ENCODE assay signal across 17 mouse cellular contexts in the genomic region with DNA sequence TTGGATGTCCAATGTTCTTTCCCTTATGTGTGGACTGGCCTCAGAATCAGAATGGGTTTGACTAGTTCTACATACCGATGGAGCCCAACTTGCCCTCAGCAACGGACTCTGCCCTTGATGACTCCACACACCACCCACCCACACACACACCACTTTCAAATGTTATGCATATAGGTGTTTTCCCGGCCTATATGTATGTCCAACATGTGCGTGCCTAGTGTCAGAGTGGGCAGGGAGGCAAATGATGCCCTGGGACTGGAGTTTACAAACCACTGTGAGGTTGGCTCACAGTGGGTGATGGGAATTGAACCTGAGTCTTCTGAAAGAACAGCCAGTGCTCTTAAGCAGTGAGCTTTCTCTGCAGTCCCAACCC. TPM values are rescaled to one million over a fixed set of nuclear protein-coding genes. Genes with fewer than 3 reads are reported as not detected.
DNase-seq lines count a peak whose midpoint lies in the region; ATAC-seq lines count a peak whose summit lies in the region.
"Had no signal": no experiment of that assay in that cellular context is flagged by ENCODE, and none has a peak within 500 bp of the region (broad histone marks: within the 10 kb centered on the region; RNA-seq: fewer than 3 reads in every experiment).

No protein-coding gene starts in this region.

- no peak overlapping the region for H3K4me2 ChIP-seq in forebrain, embryonic 14.5 days (ENCODE audit: low read length)
- no peak overlapping the region for H3K4me2 ChIP-seq in forebrain, embryonic 15.5 days (replicated peaks)
- H3K4me2 ChIP-seq: midbrain, embryonic 12.5 days had no signal

- H3K9me3 ChIP-seq in forebrain, embryonic 14.5 days (replicated peaks; ENCODE audit: control insufficient read depth, low read length): no peaks in the 10 kb centered on the region
- no peaks in the 10 kb centered on the region for H3K9me3 ChIP-seq in forebrain, embryonic 15.5 days
- H3K9me3 ChIP-seq: midbrain, embryonic 12.5 days had no signal

- no peak overlapping the region for H3K4me3 ChIP-seq in forebrain, embryonic 14.5 days (ENCODE audit: low read depth, low read length)
- H3K4me3 ChIP-seq in forebrain, embryonic 15.5 days: no peak overlapping the region
- H3K4me3 ChIP-seq: heart, embryonic 13.5 days; midbrain, embryonic 12.5 days had no signal

- no peak for ATAC-seq in forebrain, embryonic 14.5 days
- ATAC-seq in forebrain, embryonic 15.5 days (replicated peaks): no peak
- ATAC-seq: intestine, embryonic 16.5 days had no signal

- H3K27ac ChIP-seq in forebrain, embryonic 14.5 days (ENCODE audit: low read depth, low read length): 0 out of 2 replicates have a peak overlapping the region, but pooled peaks have one; percentile 52
- no peak overlapping the region for H3K27ac ChIP-seq in forebrain, embryonic 15.5 days (replicated peaks)
- H3K27ac ChIP-seq: liver, embryonic 14.5 days; midbrain, embryonic 12.5 days had no signal

- no peaks in the 10 kb centered on the region for H3K36me3 ChIP-seq in forebrain, embryonic 14.5 days (ENCODE audit: control insufficient read depth, insufficient read depth, low read length)
- H3K36me3 ChIP-seq in forebrain, embryonic 15.5 days: no peaks in the 10 kb centered on the region
- H3K36me3 ChIP-seq: heart, embryonic 13.5 days; midbrain, embryonic 12.5 days had no signal

- H3K4me1 ChIP-seq in forebrain, embryonic 14.5 days (ENCODE audit: control insufficient read depth, insufficient read depth, low read length): no peaks in the 10 kb centered on the region
- H3K4me1 ChIP-seq in forebrain, embryonic 15.5 days: peaks cover 21% of the 10 kb centered on the region; the same call in 1 of the 2 replicates

- 90% methylated on average over 4 of the region's 4 CpGs for WGBS in forebrain, embryonic 14.5 days
- 82% methylated on average over 4 of the region's 4 CpGs for WGBS in forebrain, embryonic 15.5 days

- H3K27me3 ChIP-seq in forebrain, embryonic 14.5 days (replicated peaks; ENCODE audit: control insufficient read depth, insufficient read depth, low read length): no peaks in the 10 kb centered on the region
- H3K27me3 ChIP-seq in forebrain, embryonic 15.5 days: no peaks in the 10 kb centered on the region
- H3K27me3 ChIP-seq: heart, embryonic 13.5 days had no signal

- no peak overlapping the region for H3K9ac ChIP-seq in forebrain, embryonic 14.5 days (ENCODE audit: low read length)
- H3K9ac ChIP-seq in forebrain, embryonic 15.5 days (replicated peaks): no peak overlapping the region
- H3K9ac ChIP-seq: heart, embryonic 13.5 days; liver, embryonic 14.5 days; midbrain, embryonic 12.5 days had no signal

- no peak for DNase-seq in forebrain, embryonic 14.5 days (ENCODE audit: low spot score)
- DNase-seq in thymus, postnatal 14 days: peak; percentile 27
- no peak for DNase-seq in thymus, postnatal 10 days (ENCODE audit: low spot score in 2 of 2)
- peak; percentile 60 for DNase-seq in induced T-regulatory cell, adult 2 months (ENCODE audit: low read depth)
- peak; percentile 28 for DNase-seq in thymus, postnatal 4 days
- no peak for DNase-seq in adrenal gland, postnatal 4 days (ENCODE audit: low spot score in 2 of 2)
- no peak for DNase-seq in Muller cell, postnatal 12 days (ENCODE audit: inconsistent ontology term)
- DNase-seq: adrenal gland, adult 2 months; cerebellum, adult 11-12 months; gastrocnemius, postnatal 10 days; kidney, postnatal 25 days; lung, postnatal 14 days had no signal

RNA-seq across cellular contexts. Expression of a gene that starts 33.2 kb away (rescaled TPM):
- polyA plus RNA-seq in forebrain, embryonic 14.5 days (2014; fragmentation: Nextera tagmentation; extraction: Ambion mirVana): 69.1 and 70.7 TPM in 2 replicates
- 62.5 and 67.4 TPM in 2 replicates for polyA plus RNA-seq in forebrain, embryonic 15.5 days (2015; fragmentation: Nextera tagmentation; extraction: Ambion mirVana)
- 10 to 100 TPM; 31.3 to 34.0 TPM for total RNA-seq in adrenal gland, postnatal 4 days (2021)

RNA-seq across cellular contexts. Expression of a gene that starts 36.6 kb away (rescaled TPM):
- 157 and 169 TPM in 2 replicates for polyA plus RNA-seq in forebrain, embryonic 14.5 days (2014; fragmentation: Nextera tagmentation; extraction: Ambion mirVana)
- polyA plus RNA-seq in forebrain, embryonic 15.5 days (2015; fragmentation: Nextera tagmentation; extraction: Ambion mirVana): 172 and 174 TPM in 2 replicates
- total RNA-seq in adrenal gland, postnatal 4 days (2021): 100 to 1,000 TPM in 1 of 2 experiments, 10 to 100 TPM in 1; 93.9 to 109 TPM

Comparison
In these comparisons a context has a peak if more than half of its experiments do, and no peak if none do; other contexts are left out.
1. DNase-seq: peak in thymus, postnatal 14 days (single experiment), induced T-regulatory cell, adult 2 months (single experiment) and thymus, postnatal 4 days (single experiment); none in forebrain, embryonic 14.5 days (single experiment), thymus, postnatal 10 days (0 of 2), adrenal gland, postnatal 4 days (0 of 2) and Muller cell, postnatal 12 days (single experiment).